Mouse (Mus musculus) adrenal gland, adult (tissue): Measurements from ENCODE around the gene Sipa1l3.

ENCODE experiments used
- DNase-seq, 2 experiments: peaks; one replicate each; pipeline ENCODE4 v3.0.0; 2022 to 2023; ENCODE audit warnings: low spot score in 1 of 2; ENCODE audit not compliant: inconsistent age in 2 of 2

Gene Sipa1l3

GRCm38 (mm10) chr7:29290691-29291485 lies 227.6 kb downstream of the Sipa1l3 start:
- DNase-seq = no peak

- no peak for DNase-seq
These were observed 228.6 kb downstream of the Sipa1l3 start for GRCm38 (mm10) chr7:29289856-29290255.

- DNase-seq = peak; percentile 55 to 85
These were observed 229.4 kb downstream of the Sipa1l3 start, which contains the start of gene Ppp1r14a for GRCm38 (mm10) chr7:29288942-29289638. TSS of gene Ppp1r14a (plus strand) at chr7:29289308.

GRCm38 (mm10) chr7:29288079-29288478 lies 230.4 kb downstream of the Sipa1l3 start:
- no peak for DNase-seq

GRCm38 (mm10) chr7:29287481-29287880 lies 231.0 kb downstream of the Sipa1l3 start:
- DNase-seq = no peak

GRCm38 (mm10) chr7:29284523-29284922 lies 233.9 kb downstream of the Sipa1l3 start:
- DNase-seq = no peak

- no peak for DNase-seq
These were observed 234.6 kb downstream of the Sipa1l3 start for GRCm38 (mm10) chr7:29283876-29284275.

GRCm38 (mm10) chr7:29282074-29282554 lies 236.3 kb downstream of the Sipa1l3 start:
- no peak for DNase-seq

- DNase-seq = peak; percentile 81 to 93
These were observed 237.0 kb downstream of the Sipa1l3 start, which contains the start of gene Spint2 for GRCm38 (mm10) chr7:29281201-29282073. TSS of gene Spint2 (minus strand) at chr7:29281912.

GRCm38 (mm10) chr7:29280801-29281200 lies 237.6 kb downstream of the Sipa1l3 start:
- DNase-seq = peak in 1 of 2 experiments; percentile 54

GRCm38 (mm10) chr7:29279924-29280323 lies 238.5 kb downstream of the Sipa1l3 start:
- peak; percentile 35 to 83 for DNase-seq

GRCm38 (mm10) chr7:29279261-29279660 lies 239.2 kb downstream of the Sipa1l3 start:
- DNase-seq = no peak

- DNase-seq = no peak
These were observed 240.9 kb downstream of the Sipa1l3 start for GRCm38 (mm10) chr7:29277510-29277909.

GRCm38 (mm10) chr7:29276715-29277114 lies 241.7 kb downstream of the Sipa1l3 start:
- DNase-seq = no peak

- DNase-seq = no peak
These were observed 246.6 kb downstream of the Sipa1l3 start for GRCm38 (mm10) chr7:29271687-29272465.

GRCm38 (mm10) chr7:29270445-29270844 lies 248.0 kb downstream of the Sipa1l3 start:
- DNase-seq = no peak
